Mouse (Mus musculus) spleen, adult 18-20 months (tissue): ENCODE measurements at regions not wholly inside any gene's neighbourhood (a gene's known extent, or its start where the extent isn't known, plus 50 kb on each side); places are given as distances from the start of the nearest gene placed in this dataset.

Source experiments
- DNase-seq, 2 experiments: peaks; one replicate each; pipeline ENCODE4 v3.0.0; 2022; ENCODE audit warnings: mixed read lengths in 2 of 2

GRCm38 (mm10) chr7:40429416-40429815 is 468.7 kb upstream of the Vstm2b start:
- no peak for DNase-seq

DNA sequence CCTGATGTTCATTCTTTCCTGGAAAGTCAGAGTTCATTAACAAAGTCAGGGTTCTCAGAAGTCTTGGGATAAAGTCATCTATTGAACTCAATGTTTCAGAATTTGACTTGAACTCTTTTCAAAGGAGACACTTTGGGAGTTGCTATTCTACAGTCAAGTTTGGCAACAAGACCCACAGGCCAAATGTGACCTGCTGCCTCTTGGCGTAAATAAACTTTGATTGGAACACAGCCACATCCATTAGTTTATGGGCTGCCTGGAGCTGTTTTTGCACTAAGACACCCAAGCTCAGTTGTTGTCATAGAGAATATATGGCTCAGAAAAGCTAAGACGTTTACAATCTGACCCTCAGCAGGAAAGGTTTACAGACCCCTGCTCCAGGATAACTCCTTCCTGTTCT is 464.2 kb upstream of the Vstm2b start:
- DNase-seq, result no peak

GRCm38 (mm10) chr7:40441128-40441527 is 457.0 kb upstream of the Vstm2b start:
- no peak for DNase-seq

- no peak for DNase-seq
Measured at GRCm38 (mm10) chr7:40441786-40442185, 456.3 kb upstream of the Vstm2b start.

GRCm38 (mm10) chr7:40466382-40466781 is 431.7 kb upstream of the Vstm2b start:
- no peak for DNase-seq

- DNase-seq, result no peak
Measured at GRCm38 (mm10) chr7:40487256-40487655, 410.9 kb upstream of the Vstm2b start.

GRCm38 (mm10) chr7:40522703-40523267 is 375.3 kb upstream of the Vstm2b start:
- no peak for DNase-seq

DNA sequence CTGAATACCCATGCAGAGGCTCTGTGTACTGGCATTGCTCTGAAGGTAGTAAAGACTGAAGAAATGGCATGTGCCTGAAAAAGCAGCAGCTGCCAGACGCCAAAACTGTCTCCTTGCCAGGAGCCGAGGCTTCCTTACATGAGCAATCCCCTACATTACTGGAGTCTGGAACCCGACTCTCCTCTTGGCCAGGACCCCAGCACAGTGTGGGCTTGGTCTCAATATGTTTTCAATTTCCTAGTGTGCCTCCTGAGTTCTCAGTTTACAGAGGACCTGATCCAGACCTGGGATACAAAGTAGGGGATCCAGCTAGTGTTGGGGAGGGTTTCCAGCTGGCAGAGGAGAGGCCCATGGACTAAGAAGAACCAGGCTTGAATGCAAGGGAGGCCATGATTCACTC is 361.5 kb upstream of the Vstm2b start:
- no peak for DNase-seq

- DNase-seq, result no peak
Measured at GRCm38 (mm10) chr7:40537621-40538020, 360.5 kb upstream of the Vstm2b start.

GRCm38 (mm10) chr7:40539789-40540188 is 358.3 kb upstream of the Vstm2b start:
- no peak for DNase-seq

GRCm38 (mm10) chr7:40541283-40541682 is 356.8 kb upstream of the Vstm2b start:
- no peak for DNase-seq

DNA sequence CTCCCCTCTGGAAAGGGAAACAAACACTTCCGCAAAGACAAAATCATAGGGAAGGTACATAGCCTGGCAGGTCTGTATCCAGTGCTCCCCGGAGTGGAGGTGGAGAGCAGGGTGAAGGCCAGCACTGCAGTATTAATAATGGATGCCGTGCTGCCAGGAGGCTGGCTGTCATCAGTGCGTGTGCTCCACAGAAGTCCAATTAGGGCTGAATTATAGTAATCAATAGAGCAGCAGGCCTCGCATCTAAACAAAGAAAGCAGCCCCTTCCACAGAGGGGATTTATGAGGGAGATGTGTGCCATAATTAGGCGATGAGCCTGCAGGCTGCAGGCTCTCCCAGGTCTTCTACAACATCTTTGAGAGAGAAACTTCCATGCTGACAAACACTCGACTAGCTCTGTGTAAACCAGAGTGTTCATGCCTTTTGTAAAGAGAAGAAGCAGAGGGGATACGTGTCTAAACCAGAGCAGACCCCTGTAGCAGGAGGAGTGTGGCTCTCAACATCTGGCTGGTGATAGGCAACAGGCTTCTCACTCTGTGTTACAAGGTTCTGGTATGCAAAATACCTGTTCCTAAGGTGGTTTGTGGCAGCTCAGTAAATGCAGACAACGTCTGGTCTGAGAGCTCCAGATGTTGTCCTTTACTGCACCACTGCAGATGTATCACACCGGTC is 334.5 kb upstream of the Vstm2b start:
- no peak for DNase-seq

GRCm38 (mm10) chr7:40575971-40576370 is 322.2 kb upstream of the Vstm2b start:
- no peak for DNase-seq

- DNase-seq, result no peak
Measured at GRCm38 (mm10) chr7:40577365-40577764, 320.8 kb upstream of the Vstm2b start.

- no peak for DNase-seq
Measured at GRCm38 (mm10) chr7:40620761-40621160, 277.4 kb upstream of the Vstm2b start.

DNA sequence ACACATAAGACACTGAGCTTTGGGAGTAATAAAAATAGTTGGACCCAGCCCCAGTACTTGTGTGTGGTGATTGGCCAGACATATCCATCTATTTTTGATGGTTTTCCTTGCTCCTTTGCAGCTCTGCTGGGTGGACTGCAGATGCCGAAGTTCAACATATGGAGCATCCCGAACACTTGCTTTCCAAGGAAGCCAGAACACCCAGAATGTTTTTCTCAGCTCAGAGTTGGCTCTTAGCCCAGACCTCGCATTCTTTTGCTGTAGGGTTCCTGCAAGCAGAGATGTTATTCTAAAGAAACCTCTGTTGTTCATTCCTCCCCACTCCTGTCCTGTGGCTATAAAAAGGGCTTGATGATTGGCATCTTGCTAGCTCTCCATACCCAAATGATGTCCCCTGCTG is 275.3 kb upstream of the Vstm2b start:
- no peak for DNase-seq

DNA sequence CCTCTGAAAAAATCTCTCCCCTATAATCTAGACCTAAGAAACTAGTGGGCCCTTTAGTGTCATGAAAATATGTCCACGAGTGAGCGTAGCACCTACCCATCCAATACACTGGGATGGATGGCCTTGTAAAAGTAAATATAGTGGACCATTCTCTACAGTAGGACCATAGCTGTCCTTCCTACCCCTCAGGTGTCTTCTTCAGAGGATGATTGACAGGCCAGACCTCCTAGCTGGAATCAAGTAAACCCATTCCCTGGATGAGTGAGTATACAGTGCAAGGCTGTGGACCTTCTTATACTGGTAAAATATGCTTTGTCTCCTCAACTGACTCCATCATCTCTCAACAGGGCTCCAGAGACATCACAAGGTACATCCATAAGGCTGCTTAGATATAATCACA is 274.8 kb upstream of the Vstm2b start:
- no peak for DNase-seq

DNA sequence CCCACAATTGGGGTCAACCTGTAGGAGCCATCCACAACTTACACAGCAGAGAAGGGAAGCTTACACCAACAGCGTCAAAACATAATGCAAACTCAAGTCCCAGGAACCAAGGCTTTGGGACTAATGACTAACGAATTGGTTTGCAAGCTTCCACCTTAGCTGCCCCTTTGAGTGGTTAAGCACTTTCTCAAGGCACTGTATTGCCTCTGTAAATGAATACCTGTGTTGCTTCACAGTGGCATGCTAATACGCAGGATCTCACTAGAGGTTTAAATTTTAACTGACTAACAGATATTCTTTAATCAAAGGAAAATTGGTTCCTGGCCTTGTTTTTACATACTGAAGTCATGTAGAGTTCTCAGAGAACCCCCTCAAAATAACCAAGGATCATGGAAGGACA is 261.8 kb upstream of the Vstm2b start:
- DNase-seq, result no peak

GRCm38 (mm10) chr7:40654982-40655381 is 243.1 kb upstream of the Vstm2b start:
- no peak for DNase-seq

DNA sequence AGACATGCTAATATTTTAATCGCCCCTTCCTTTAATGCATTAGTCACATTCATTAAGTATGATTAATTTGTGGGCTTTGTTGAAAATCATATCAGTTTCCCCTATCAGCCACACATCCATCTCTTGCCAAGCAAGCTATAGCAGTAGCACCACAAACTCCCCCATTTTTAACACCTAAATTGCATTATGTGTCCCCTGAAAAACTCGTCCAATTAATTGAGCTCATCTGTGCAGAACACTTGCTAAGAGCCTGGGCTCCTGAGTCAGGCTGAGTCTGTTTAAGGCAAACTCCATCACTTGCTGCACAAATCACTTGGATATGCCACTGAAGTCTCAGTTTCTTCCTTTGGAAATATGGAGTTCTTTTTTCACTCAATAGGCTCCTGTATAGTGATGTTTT is 242.7 kb upstream of the Vstm2b start:
- DNase-seq, result no peak

DNA sequence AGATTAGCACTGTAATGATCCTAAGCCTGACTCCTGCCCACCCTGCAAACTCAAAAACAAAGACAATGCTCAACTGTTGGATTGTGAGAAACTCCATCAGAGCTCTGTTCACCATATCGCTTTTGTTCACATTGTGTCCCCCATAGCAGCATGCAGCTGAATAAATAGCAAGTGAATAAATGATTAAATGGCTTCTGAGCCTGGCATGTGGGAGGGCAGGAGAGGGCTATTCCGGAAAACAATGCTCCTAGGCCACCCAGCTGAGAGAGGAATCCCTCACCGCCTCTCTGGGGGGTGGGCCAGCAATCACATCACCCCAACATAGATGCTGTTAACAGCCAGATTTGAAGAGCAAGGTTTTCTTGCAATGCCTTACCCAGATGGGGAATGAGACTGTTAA is 238.5 kb upstream of the Vstm2b start:
- no peak for DNase-seq

- DNase-seq, result no peak
Measured at GRCm38 (mm10) chr7:40663781-40664180, 234.3 kb upstream of the Vstm2b start.

DNA sequence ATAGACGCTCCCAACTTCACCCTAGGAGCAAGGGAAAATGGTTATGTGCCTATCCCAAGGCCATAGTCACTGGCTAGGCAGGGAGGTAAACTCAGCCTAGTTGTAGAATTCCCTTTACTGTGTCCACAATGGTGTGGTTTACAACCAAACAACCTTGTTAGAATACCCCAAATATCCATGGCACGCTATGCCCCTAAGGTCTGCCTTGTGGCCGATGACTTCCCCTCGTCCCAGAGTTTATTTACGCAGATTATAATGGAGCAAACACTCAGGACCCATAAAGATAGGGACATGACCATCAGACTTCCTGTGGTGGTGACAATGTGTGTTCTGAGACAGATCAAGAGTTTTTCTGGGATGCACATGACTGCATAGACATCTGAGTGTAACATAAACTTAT is 231.5 kb upstream of the Vstm2b start:
- DNase-seq, result no peak

GRCm38 (mm10) chr7:40670401-40670800 is 227.7 kb upstream of the Vstm2b start:
- DNase-seq, result no peak

DNA sequence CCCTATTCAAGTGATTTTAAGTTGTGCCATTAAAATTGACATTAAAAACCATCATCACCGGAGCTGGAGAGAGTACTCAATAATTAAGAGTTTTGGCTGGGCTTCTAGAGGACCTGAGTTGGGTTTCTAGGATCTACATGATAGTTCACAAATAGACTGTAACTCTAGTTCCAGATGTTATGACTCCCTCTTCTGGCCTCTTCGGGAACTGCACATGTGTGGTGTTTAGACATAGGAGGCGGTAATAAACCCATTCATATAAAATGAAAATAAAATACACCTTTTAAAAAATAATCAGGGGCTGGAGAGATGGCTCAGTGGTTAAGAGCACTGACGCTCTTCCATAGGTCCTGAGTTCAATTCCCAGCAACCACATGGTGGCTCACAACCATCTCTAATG is 227.1 kb upstream of the Vstm2b start:
- no peak for DNase-seq
